Mouse (Mus musculus) adrenal gland, postnatal 4 days (tissue): Measurements from ENCODE around the gene Cpne4. TPM values are rescaled to one million over a fixed set of nuclear protein-coding genes. Genes with fewer than 3 reads are reported as not detected.

Experiments
- DNase-seq, 2 experiments: peaks; one replicate each; pipeline ENCODE4 v3.0.0; 2021 to 2022; ENCODE audit warnings: low spot score in 2 of 2, mixed read lengths in 2 of 2
- total RNA-seq, 2 experiments: library from RNA; stranded (reverse); gene quantifications; 2 replicates each; pipeline ENCODE4 v1.2.3; 2021

The Cpne4 gene
- total RNA-seq, 2 experiments from 2014 or later, result 0.70 to 0.96 TPM

GRCm38 (mm10) chr9:104865830-104866229, 318.7 kb downstream of the Cpne4 start:
- DNase-seq, result no peak

- no peak for DNase-seq
Observed at GRCm38 (mm10) chr9:104872586-104872985, 325.5 kb downstream of the Cpne4 start.

DNA sequence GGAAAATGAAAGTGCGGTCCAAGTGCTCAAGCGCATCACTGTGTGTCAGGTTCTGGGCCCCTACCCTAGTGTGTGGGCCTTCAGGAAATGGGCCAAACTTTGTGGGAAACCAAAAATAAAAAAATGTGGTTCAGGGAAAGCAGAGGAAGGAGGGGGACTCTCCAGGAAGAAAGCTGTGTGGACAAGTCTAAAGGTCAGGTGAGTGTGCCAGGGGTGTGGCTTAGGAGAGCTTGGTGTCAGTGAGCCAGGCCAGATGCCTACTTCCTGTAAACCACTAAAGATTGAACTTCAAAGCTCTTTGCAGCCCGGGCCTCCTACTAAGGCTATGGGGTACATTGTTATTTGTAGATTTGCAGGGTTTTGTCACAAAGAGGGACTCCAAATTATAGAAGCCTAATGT, 327.1 kb downstream of the Cpne4 start:
- no peak for DNase-seq

GRCm38 (mm10) chr9:104877014-104877413, 329.9 kb downstream of the Cpne4 start:
- no peak for DNase-seq

DNA sequence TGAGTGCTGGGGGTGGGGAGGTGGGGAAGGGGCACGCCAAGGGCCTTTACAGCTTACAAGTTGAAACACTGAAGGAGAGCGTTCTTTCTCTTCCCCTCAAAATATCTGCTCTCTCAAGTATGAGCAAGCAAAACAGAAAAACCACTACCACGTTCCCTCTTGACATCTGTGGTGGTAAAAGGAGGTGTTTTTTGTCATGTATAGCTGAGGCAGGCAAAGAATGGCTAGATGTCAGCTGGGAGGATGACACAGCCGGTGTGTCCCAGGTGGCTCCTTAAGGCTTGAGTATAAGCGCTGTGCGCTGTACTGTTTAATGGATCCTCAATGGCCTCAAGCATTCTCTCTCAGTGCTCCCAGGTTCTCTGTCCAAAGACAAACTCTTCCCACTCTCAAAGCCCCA, 331.5 kb downstream of the Cpne4 start:
- DNase-seq, result no peak

- DNase-seq, result no peak
Observed at GRCm38 (mm10) chr9:104890517-104890916, 343.4 kb downstream of the Cpne4 start.

GRCm38 (mm10) chr9:104895360-104895759, 348.3 kb downstream of the Cpne4 start:
- DNase-seq, result no peak

- no peak for DNase-seq
Observed at GRCm38 (mm10) chr9:104901118-104901517, 354.0 kb downstream of the Cpne4 start.

GRCm38 (mm10) chr9:104901827-104902226, 354.7 kb downstream of the Cpne4 start:
- DNase-seq, result no peak

DNA sequence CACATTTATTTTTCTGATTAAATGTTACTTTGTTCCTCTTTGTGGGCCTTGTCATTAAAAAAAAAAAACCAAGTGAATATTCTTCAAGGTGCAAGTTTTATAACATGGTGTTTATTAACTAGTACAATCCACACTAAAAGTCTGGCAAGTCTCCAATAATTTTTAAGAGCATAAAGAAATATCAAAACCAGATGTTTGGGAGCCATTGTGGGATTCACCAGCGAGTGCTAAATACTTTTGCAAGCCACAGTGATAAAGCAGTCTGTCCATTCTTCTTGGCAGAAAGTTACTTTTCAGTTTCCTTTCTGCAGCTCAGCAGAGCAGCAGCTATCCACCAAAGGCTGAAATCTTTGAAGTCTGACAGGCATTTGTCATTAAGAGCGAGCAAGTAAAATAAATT, 365.6 kb downstream of the Cpne4 start:
- DNase-seq, result no peak

- DNase-seq, result no peak
Observed at GRCm38 (mm10) chr9:104913327-104913726, 366.2 kb downstream of the Cpne4 start.

- no peak for DNase-seq
Observed at GRCm38 (mm10) chr9:104921197-104921596, 374.1 kb downstream of the Cpne4 start.

- no peak for DNase-seq
Observed at GRCm38 (mm10) chr9:104922051-104922450, 375.0 kb downstream of the Cpne4 start.

GRCm38 (mm10) chr9:104928806-104929205, 381.7 kb downstream of the Cpne4 start:
- DNase-seq, result no peak

GRCm38 (mm10) chr9:104940389-104940788, 393.3 kb downstream of the Cpne4 start:
- DNase-seq, result no peak

DNA sequence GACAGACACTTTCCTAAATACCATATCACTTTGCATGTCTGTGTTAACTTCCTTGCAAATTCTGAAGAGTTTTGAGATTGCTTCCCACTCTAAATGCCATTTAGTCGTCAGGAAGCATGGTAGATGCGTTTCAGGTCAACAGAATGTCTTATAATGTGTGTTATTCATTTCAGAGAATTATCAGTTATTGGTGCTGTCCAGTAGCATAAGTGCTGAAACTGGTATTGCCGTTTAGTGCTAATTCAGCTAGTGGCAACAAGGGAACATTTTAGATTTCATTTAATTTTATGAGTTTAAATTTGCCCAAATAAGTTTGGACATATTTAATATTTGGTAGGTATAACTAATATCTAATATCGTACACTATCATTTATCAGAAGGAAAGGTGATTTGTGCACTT, 403.5 kb downstream of the Cpne4 start:
- DNase-seq, result no peak

DNA sequence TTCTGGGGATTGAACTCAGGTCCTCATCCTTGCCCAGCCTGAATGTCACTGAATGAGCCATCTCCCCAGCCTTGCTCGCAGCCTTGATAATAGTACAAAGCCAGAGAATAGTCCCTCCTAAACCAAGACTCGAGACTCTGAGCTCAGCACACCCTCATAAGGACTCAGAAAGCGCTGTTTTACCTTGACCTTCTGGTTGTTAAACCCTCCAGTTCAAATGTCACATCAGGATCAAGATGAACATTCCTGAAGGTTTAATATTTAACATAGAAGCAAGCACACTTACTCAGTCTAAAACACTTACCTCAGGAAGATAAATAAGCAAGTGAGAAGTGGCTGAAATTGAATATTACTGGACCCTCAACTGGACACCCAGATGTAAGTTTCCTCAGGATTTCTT, 405.1 kb downstream of the Cpne4 start:
- DNase-seq, result no peak

GRCm38 (mm10) chr9:104972828-104973227, 425.7 kb downstream of the Cpne4 start:
- DNase-seq, result no peak

DNA sequence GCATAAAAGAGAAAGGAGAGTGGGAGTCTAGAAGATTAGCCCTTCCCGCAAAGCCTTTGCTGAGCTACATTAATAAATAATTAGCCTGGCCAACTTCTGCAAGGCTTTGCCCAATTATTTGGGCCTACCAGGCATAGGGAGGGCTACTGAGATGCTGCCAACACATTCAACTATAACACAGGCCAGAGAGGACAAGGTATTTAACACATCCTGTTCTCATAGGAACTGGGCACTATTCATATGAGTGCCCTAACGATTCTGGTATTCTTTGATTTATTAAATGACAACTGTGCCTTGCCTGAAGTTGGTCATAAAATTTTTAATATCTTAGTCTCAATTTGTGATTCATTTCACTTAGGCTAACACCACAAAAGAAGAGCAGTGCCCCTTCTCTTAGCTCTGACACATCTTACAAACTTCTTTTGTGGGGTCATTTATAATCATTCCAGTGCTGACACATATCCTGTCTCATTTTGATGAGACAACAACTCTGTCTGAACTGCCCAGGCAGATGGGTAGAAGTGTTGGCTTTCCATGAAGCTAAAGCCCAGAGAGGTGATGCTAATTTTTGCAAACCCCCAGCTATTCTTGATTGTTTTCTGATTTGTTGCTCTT, 435.0 kb downstream of the Cpne4 start:
- no peak for DNase-seq

GRCm38 (mm10) chr9:104998225-104998624, 451.1 kb downstream of the Cpne4 start:
- DNase-seq, result no peak

DNA sequence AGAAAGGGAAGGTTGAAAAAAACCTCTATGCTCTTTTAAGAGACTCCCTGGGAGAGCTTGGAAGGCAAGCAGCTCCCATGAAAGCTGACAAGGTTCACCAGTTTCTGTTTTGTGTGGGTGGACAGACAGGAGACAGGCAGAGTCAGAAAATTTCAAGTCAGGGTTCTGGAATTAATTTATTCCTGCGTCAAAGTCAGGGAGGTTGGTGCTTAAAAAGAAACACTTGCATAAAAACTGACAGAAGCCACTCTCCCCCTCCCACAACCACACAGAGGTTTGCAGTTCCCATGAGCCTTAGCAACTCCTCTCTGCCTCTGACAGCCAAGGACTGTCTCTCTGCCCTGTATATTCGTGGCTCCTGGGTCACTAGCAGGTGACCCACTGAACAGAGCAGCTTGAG, 463.6 kb downstream of the Cpne4 start:
- no peak for DNase-seq

GRCm38 (mm10) chr9:105018186-105018585, 471.1 kb downstream of the Cpne4 start:
- no peak for DNase-seq

DNA sequence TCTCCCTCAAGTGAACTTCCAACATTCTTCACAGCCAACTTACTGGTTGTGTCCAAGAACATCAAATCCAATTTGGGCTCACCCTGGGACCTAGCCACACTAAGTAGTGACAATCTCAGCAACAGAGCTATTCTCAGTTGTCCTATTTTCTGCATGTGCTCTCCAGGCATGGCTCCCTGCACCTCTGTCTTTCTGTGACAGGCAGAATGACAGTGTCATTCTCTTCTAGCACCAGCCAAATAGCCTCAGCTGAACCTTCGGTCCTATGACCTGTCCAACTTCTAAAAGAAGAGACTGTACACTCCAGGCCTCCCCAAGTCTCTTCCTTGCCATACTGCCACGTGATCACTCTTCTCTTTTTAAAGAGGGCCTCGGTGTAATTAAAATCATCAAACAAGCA, 481.2 kb downstream of the Cpne4 start:
- DNase-seq, result no peak

DNA sequence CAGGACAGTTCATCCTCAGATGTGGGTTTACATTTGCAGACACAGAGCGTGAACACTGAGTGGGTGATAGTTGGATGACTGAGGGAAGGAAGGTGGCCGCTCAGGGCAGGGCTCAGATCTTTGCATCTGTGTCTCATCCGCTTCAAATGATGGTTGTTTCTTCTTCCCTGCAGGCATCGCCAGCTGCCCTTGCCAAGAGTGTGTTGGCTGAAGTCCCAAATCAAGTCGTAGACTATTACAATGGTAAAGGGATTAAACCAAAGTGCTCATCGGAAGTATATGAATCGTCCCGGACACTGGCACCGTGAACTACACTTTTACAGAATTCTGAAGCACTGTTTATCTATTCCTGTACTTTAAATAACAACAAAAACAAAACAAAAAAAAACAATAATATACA, 485.5 kb downstream of the Cpne4 start:
- DNase-seq, result no peak
